Mouse (Mus musculus) adrenal gland, postnatal 14 days (tissue): ENCODE measurements around the gene Surf2. TPM values are rescaled to one million over a fixed set of nuclear protein-coding genes. Genes with fewer than 3 reads are reported as not detected.
A peak's percentile ranks its signal among the peaks of the same experiment; 100 is the strongest.

Experiments
- DNase-seq: peaks from one replicate; pipeline ENCODE4 v3.0.0; 2021; ENCODE audit warnings: mixed read lengths
- total RNA-seq: library from RNA; stranded (reverse); gene quantifications from 2 replicates; pipeline ENCODE4 v1.2.3, GENCODE M21; 2021

The Surf2 gene
- total RNA-seq, 1 experiment from 2014 or later, result 33.0 TPM

DNA sequence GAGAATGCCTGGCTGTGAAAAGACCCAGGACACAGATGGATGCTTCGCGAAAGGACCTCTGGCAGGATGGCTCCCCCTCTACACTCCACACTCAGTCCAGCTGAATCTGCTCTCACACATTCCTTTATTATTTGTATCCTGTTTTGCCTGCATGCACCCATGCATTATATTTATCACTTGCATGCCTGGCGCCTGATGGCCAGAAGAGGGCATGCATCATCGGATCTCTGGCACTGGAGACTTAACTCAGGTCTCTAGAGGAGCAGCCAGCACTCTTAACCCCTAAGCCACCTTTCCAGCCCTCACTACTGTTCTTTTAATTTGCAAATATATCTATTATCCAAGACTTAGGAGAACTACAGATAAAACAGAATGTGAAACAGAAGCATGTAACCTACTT lies 44.6 kb downstream of the Surf2 start:
- no peak for DNase-seq

DNA sequence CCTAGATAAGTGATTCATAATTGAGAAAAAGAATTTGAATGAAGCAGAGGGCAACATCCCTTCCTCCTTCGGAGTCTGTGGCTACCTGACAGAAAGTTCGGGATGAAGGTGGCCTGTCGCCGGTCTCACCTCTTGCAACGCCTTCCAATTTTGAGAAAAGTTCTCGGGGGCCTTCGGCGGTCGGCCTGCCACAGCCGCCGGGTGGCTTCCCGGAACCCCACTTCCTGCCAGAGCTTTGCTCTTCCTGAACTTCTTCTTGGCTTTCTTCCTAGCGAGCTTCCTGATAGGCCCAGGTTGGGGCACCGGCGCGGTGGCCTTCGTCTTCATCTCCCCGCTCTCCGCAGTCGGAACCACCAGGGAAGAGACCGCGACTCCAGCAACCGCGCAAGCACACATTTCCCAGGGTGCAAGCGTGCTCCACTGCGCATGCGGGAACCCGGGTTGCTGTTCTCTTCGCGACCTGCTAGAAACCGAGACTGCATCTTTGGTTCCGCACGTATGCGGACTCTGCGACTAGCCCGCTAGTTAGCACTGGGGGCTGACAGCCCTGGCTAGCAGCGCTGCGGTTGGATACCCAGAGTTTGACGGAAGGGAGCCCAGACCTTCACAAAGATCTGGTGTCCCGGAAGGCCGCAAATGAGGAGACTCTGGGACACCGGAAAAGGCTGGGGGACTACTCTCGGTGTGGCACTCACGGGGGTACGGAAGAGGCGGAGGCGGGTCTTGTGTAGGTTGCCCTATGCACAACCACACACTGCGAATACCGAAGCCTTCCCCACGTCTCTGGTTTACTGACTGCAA lies 48.0 kb downstream of the Surf2 start, which contains the start of gene Rexo4:
TSS of gene Rexo4 (minus strand) at position 464 of the 801 bp plus-strand sequence.
- DNase-seq, result peak; percentile 96

DNA sequence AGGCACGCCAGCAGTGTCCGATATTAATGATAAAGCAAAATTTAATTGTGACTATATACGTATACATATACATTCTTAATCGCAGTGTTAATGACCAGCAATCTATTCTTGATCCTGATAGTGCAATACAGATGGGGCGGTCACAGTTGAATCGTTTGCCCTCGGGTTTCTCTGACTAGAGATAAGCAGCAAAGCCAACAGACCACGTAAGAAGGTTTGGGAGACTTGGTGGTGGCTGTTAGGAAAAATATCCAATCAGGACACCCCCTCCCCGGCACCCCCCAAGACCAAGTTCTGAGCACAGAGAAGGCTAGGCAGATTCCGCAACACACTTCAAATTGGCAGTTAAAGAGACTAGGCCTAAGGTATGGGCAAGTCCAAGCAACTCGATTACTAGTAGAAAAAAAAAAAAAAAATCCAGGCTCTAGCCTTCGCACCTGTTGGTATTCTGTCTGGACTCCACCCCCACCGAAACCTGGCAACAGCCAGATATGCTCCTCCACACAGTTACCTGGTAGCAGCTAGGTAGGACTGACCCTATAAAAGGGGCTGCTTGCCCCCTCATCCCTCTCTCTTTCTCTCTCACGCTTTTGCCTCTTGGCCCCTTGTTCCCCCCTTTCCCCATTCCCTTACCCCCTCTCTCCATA lies 48.7 kb downstream of the Surf2 start:
- peak; percentile 11 for DNase-seq

DNA sequence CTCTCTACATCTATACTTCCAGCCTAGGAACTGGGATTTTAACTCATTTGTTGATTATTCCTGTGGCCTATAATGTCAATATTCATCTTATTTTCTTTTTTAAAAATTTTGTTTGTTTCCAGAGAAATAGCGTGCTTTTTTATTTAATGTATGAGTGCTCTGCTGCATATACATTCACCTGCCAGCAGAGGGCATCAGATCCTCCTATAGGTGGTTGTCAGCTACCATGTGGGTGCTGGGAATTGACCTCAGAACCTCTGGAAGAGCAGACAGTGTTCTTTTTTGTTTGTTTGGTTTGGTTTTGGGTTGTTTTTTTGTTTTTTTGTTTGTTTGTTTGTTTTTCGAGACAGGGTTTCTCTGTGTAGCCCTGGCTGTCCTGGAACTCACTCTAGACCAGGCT lies 51.1 kb downstream of the Surf2 start:
- DNase-seq, result no peak

Other genes starting within 250 kb of the Surf2 start
- gene Lcn4, start 245.1 kb upstream of the Surf2 start, total RNA-seq, result not detected in 2 replicates
- gene Abo, start 51.4 kb upstream of the Surf2 start, total RNA-seq, result not detected in 2 replicates
- gene Surf6, start 13.5 kb upstream of the Surf2 start, total RNA-seq, result 26.8 and 32.1 TPM in 2 replicates
- 42.8 and 50.4 TPM in 2 replicates for gene Med22, start 5.7 kb upstream of the Surf2 start, total RNA-seq
- gene Rpl7a, start 5.6 kb upstream of the Surf2 start, total RNA-seq, result 490 and 536 TPM in 2 replicates
- gene Surf1, start 163 bp downstream of the Surf2 start, total RNA-seq, result 81.6 and 84.1 TPM in 2 replicates
- 142 and 147 TPM in 2 replicates for gene Surf4, start 17.6 kb downstream of the Surf2 start, total RNA-seq
- gene Stkld1, start 17.7 kb downstream of the Surf2 start, total RNA-seq, result 0.45 TPM in 1 of 2 replicates, not detected in the other
- gene Rexo4, start 48.0 kb downstream of the Surf2 start, total RNA-seq, result 35.1 and 38.5 TPM in 2 replicates
- gene Adamts13, start 57.0 kb downstream of the Surf2 start, total RNA-seq, result 0.75 and 2.1 TPM in 2 replicates
- gene Cacfd1, start 93.6 kb downstream of the Surf2 start, total RNA-seq, result 36.5 and 41.6 TPM in 2 replicates
- 0.63 and 1.7 TPM in 2 replicates for gene Slc2a6, start 111.6 kb downstream of the Surf2 start, total RNA-seq
- gene Mymk, start 155.8 kb downstream of the Surf2 start, total RNA-seq, result not detected in 2 replicates
- 11.5 and 11.7 TPM in 2 replicates for gene Adamtsl2, start 163.0 kb downstream of the Surf2 start, total RNA-seq
- 2.0 and 2.1 TPM in 2 replicates for gene Fam163b, start 226.1 kb downstream of the Surf2 start, total RNA-seq
- gene Dbh, start 248.9 kb downstream of the Surf2 start, total RNA-seq, result 334 and 392 TPM in 2 replicates